Mouse (Mus musculus) kidney, adult 18-20 months (tissue): ENCODE measurements around the gene Pitpna.
"Not testable (repeated sequence)": the region's sequence is repeated elsewhere in the genome, so short reads cannot be mapped to it uniquely, and the experiment has no call there.

Experiments used
- DNase-seq: peaks from one replicate; pipeline ENCODE4 v3.0.0; 2021

The Pitpna gene

DNA sequence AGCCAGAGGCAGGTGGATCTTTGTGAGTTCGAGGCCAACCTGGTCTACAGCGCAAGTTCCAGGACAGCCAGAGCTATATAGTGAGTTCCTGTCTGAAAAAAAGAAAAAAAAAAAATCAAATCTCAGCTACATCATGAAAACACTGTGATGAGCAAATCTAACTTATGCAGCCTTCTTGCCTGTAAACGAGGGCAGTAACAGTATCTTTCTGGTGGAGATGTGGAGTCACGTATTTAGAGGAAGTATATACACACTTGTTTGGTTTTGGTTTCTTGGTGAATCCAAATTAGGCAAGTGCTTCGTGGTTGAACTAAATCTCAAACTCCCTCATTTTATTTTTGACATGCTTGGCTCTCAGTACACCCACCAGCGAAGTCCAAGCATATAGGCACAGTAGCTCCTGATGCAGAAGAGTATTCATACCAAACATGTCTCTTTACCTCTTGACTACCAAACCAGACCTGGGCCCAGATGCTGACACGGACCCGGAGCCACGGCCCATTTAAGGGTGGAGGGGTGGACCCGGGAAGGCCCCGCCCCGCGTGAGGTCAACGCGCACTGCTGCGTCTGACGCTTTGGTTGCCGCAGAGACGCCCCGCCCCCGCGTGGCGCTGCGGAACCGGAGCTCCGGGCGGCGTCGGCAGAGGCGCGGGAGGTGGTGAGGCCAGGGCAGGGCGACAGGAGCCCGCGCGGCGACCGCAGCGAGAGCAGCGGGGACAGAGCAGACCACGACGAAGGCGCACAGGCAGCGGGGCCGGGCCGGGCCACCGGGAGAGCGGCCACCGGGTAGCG is at the start of gene Pitpna:
Gene Pitpna (plus strand): TSS at position 605 of the 792 bp plus-strand sequence.
- peak; percentile 96 for DNase-seq

DNA sequence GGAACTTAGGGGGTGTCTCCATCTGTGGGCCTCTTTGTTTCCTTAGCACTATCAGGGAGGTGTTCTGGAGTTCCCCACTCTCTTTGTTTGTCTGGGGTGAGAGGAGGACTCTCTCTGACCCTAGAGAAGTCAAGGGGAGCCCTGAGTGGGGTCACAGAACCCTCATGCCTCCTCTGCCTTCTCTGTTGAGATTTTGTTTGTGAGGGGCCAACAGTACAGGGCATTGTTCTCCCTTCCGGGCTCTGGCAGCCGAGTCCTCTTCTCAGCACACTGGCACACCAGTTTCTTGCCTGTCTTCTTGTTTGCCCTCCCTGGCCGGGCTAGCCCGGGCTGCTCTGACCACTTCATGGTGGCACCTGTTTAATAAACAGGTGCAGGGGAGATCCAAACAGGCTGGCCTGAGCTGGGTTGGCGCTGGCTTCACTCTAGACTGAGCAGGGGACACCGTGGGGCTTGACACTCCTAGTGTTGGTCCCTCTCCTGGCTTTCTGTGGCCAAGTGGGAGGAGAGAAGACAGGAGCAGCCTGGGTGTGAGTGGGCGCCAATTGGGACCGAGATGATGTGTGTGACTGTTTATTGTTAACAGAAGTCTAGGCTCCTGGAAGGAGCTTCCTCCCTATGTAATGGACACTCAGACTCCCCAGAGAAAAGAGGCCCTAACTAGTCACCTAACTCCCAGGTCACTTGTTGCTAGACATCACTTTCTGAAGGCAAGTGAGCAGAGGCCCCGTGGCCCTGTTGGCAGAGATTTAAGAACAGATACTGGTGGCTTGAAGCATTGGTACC is 49.5 kb upstream of the Pitpna start:
- no peak for DNase-seq

DNA sequence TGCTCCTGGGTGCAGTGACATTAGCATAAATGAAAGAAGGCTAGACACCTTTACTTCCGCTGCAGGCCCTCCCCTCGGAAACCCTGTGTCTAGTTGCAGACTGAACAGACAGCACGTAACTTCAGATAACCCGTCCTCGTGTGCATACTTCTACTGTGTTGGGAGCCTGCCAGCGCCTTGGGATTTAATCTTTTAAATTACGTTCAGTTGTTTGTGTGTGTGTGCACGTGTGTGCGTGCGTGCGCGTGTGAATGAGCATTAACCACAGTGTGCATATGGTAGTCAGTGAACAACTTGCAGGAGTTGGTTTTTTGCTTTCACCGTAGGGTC is 49.0 kb upstream of the Pitpna start:
- DNase-seq: no peak

DNA sequence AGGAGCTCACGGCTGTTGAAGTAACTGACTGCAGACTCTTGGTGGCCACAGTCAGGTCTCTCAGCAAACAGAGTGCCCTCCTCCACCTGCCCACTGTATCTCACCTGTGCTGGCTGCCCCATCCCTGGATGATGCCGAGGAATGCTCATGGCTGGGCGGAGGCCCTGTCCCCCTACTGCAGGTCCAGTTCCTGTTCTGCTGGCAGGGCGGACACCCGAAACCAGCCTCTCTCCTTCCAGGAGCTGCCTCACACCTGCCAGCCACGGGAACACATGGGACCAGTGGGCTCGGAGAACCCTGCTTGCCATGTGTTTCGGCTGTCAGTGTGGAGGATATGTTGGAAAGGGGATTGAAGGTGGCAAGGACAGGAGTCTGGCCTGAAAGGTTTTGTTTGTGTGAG is 47.7 kb upstream of the Pitpna start:
- no peak for DNase-seq

DNA sequence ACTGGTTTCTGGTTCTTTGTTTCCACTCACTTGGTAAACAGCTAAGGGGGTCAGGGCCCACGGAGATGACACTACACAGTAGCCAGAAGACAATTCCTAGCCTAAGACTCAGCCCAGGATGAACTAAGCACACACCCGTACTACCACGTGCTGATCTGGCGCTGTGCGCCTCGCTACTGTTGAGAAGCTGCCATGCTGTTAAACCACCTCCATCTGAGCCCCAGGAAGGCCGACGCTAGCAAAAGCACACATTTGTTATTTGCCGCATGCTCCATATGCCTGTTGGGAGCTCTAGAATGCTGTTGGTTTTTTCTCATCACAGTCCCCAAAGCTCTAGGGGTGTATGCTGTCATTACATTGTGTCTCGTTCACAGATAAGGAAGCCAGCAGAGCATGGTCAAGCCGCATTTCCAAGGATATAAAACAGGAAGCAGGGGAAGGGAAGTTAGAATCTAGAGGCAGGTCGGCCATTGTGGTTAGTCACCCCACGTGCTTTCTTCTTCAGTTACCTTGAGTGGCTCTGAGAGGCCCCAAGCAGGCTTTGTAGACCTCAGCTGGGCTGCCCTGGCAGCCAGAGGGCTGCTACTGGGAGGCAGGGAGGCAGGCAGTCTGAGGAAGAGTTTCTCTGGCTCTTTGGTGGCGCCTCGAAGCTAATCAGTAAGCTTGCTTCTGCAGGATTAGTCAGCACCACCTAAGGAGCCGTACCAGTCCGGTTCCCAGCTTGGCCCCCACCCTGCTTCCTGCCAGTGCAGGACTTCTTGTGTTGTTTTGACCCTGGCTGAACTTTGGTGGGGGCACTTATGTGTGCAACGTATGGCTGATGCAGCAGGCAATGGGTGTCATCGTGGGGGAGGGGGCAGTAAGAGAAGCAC is 47.0 kb upstream of the Pitpna start:
- no peak for DNase-seq

DNA sequence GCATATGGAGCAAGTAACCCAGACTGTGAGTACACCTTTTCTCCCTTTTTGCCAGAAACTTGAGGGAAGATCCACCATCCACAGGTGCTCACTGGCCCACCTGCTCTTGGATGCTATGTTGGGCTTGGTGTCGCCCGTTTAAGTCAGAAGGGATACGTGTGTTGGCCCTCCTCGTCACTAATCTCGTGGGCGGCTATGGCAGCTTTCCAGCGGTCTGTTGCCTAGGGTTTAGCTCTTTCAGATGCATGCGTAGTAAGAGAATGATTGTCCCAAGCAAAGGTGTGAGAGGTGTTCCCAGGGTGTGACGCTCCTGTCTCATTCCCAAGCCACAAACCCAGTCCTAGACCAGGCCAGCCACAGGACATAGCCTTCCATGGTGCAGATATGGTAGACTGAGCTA is 43.2 kb upstream of the Pitpna start:
- DNase-seq: no peak

DNA sequence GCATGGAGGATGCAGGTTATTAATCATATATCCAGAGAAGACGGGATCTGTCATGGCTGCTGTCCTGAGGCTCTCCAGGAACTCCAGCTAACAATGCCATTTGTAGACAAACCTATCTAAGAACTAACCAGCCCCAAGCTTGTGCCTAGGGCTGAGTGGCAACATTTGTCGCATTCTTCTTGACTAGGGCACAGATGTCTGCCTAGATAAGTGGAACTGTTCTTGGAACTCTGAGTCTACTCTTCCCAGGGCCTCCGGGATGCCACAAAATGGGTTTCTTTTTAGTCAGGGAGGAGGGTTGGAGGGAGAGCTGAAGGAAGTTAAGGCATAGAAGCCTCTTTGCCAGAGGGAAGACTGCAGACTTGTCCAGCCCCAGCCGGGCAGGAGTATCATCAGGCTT is 41.8 kb upstream of the Pitpna start:
- DNase-seq: no peak

DNA sequence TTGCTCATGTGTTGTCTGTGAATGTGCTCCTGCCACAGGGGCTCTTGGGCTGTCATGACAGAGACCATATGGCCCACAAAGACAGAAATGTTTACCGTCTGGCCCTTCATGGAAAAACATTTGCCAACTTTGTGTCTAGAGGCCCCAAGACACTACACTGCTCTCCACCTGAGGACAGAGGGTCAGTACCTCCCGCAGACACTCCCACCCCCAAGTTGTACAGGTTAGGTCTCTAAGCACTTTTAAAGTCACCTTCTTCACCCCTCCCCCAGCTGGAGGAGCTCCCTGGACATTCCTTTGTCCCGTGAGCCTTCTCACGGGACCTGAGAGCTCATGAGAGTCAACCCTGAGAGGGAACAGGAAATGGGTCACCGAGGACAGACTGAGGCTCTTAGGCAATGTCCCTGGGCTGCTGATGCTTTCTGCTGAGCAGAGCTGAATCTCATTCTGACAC is 38.2 kb upstream of the Pitpna start:
- peak; percentile 50 for DNase-seq

DNA sequence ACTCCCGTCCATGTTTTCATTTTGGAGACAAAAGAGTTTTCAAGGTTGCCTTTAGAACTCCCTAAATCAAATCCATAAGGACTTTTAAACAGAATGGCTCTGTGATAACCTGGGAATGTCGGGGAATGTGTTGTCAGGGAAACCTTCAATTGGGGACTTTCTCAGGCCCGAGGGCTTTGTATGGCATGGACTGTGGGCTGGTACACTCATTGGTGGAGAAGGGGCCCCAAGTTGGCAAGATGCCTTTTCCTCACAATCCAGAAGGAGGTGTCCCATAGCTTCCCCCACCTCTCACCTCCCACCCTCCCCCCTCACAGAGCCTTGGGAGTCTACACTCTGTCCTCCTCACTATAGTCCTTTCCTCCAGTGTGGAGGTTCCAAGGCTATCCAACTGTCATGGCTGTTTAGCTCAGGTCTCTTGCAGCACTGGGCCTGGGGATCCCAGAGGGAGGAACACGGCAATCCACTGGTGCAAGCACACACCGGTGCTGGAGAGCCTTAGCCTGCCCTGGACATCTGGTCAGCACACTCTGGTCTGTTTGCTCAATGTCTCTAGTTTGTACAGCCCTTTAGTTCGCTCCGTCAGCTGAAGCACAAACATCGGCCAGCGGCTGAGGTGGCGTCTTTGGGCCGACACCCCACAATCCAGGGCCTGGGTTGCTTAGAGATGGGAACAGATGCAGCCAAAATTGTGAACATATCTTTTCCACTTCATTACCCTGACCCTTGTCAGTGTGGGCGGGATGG is 37.5 kb upstream of the Pitpna start:
- DNase-seq: no peak

DNA sequence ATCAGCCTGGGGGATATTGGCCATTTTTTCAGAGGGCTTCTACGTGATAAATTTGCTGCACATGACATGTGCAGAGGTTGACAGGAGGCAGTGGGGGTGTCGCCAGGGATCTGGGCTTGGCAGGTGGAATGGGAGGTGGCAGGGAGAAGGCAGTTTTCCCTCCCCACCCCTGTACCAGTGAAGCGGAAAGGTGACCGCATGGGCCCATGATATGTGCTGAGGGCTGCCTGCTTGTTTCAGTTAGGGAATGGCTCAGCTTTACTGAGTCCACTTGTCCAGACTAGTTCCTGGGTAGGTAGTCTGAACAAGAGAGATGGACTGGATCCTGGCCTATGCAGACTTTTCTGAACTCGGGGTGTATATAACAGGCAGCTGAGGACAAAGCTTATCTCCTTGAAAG is 36.6 kb upstream of the Pitpna start:
- DNase-seq: peak; percentile 55

DNA sequence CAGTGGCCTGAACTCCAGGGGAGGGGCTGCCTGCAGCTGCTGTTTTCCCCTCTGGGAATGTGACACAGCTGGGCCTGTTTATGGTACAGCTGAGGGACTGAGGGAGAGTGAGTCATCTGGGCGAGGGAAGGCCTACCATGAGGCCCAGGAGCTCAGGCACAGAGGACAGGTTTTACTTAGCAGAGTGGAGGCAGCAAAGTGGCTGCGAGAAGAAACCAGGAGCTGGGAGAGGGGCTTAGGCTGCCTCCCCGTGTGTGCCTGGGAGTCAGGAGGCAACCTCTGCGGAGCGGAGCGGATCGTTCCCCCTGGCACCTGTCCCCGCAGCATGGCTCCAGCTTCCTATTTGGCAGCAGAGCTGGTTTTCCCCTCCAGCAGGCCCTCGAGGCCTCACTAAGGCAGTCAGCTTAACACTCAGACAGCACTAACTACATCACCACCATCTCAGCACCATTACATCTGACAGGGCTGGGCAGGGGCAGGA is 35.9 kb upstream of the Pitpna start:
- DNase-seq: no peak

DNA sequence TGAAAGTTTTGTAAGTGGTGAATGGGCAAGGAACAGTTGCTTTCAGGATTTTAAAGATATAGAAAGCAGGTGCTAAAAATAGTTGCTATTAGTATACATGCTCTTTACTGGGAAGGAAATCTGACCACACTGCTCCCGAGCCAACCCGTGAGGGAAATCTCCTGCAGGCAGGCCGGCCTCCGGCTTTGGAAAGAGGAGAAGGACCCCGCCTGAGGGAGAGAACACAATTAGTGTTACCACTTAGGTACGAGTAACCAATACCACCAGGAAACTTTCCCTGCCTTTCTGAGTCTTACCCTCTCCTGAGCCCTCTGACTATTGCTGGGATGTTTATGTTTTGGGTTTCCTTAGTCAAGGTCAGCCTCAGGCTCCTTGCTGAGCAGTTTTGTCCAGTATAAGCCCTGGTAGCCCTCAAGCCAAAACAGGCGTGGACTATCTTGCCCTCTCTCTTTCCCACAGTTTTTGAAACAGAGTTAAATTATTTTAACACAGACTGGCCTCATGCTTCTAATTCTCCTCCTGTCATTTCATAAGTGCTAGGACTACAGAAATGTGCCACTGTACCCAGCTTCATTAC is 34.9 kb upstream of the Pitpna start:
- no peak for DNase-seq

DNA sequence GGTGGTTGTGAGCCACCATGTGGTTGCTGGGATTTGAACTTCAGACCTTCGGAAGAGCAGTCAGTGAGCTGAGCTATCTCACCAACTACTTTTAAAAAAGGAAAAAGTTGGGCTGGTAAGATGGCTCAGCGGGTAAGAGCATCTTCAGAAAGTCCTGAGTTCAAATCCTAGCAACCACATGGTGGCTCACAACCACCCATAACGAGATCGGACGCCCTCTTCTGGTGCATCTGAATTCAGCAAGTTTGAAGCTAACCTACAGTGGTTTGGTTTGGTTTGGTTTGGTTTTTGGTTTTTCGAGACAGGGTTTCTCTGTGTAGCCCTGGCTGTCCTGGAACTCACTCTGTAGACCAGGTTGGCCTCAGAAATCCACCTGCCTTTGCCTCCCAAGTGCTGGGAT is 31.9 kb upstream of the Pitpna start:
- DNase-seq: not testable (repeated sequence)

DNA sequence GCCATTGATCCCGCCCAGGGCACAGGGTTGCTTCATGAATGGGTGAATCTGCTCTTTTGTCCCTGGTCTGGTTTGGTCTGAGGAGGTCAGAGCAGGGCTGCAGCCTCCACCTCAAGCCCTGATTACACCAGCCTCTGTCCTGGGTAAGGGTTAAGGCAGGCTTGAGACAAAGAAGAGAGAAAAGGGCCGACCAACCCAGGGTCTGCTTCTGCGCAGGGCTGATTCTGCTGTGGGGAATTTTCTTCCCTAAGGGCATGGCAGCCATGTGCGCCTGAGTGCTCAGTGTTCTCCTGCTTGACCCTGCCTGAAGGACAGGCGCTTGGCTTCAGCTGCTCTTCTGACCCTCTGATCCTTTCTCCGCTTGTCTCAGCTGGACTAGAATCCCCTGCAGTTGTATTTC is 30.8 kb upstream of the Pitpna start:
- DNase-seq: no peak

DNA sequence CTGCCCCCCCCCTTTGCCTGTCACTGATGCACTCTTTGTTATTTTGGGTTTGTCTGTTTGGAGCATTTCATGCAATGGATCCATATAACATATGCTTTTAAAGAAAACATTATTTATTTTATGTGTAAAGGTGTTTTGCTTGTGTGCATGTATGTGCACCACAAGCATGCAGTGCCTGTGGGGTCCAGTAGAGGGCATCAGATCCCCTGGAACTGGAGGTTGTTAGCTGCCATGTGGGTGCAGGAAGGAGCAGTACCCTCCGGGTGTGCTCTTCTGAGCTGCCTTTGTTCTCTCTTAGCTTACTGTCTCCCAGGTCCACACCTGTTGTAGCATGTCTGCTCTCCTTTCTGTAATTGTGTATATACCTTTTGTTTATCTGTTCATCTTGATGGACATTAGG is 29.8 kb upstream of the Pitpna start:
- no peak for DNase-seq

DNA sequence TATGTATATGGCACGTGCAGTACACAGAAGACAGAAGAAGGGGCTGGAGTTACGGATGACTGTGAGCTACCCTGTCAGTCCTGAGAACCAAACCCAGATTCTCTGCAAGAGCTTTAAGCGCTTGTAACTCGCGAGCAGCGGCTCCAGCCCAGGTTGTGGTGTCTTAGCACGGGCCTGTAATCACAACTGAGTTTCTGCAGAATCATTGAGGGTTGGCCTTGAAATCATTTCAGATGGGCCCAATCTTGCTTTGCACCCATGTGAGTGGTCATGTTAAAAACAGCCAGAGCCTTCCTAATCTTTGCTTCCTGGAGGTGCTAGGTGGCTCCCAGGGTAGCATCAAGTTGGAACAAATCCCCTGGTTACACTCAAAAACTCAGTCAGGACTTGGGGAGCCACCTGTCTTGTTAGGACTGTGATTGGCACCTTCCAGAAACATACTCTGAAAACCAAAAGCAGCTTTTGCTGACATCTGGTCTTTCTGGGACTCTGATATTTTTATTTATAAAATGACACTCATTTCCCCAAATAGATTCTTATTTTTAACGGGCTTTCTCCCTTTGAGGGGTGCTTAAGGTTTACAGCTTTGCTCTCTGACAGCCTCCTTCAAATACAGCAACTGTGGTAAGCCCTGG is 27.9 kb upstream of the Pitpna start:
- no peak for DNase-seq

DNA sequence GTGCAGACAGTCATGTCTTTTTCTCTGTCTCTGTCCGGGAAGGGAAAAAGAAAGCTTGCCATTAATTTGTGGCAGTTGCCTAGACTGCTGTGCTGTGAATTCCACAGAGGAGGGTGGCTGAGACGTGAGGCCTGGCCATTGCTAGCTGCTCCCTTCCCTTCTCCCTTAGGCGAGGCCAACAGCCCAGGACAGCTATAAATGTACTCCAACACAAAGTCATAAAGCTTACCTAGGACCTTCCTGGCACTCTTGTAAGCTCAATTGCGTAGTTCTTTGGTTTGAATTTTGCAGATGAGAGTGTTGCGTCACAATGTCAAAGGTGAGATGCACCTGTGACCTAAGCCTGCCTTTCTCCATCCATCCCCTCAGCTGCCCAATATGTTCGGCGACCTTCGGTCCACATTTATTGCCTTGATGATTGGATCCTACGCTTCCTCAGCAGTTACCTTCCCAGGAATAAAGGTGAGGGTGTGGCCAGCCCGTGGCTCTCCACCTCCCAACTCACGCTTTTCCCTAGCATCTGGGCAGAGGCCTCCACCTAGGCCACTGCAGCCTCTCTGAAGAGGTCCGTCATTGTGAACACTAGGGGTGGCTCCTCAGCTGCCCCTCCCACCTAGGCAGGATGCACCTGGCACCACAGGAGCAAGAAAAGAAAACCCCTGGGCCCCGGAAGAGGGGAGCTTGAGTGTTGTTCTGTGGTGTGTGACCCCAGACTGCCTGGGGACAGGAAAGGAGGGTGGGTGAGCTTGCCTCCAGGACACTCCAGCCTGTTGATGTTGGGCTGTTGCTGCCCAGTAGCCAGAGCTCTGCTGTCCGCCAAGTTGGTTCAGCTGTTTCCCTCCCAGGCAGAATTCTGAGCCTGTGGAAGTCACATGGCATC is 27.1 kb upstream of the Pitpna start:
- DNase-seq: no peak

DNA sequence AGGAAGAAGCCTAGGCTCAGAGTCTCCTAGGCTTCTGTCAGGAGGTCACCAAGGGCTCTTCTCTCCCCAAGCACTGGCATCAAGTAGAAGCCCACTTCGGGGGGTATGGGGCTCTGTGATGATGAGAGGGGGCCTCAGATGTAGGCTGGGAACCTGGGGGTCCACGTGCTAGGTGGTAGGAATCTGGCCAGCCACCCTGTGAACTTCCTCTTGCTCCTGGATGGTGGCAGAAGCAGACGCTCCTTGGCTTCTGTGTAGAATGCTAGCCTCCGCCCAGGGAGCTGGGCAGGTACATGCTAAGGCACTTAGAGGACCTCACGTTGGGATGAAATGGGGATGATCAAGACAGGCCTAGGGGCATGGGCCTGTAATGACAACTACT is 26.5 kb upstream of the Pitpna start:
- DNase-seq: no peak

DNA sequence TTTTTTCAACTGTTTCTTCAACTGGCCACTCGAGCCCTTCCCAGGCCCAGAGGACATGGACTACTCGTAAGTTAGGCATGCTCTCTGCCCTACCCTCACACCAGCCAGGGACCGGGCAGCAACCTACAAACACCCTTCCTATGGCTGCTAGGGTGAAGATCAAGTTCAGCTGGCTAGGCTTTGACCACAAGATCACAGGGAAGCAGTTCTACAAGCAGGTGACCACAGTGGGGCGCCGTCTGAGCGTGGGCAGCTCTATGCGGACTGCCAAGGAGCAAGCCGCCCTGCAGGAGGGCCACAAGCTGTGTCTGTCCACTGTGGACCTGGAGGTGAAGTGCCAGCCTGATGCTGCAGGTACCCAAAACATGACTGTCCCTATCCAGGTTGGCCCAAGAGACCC is 25.1 kb upstream of the Pitpna start:
- DNase-seq: no peak

DNA sequence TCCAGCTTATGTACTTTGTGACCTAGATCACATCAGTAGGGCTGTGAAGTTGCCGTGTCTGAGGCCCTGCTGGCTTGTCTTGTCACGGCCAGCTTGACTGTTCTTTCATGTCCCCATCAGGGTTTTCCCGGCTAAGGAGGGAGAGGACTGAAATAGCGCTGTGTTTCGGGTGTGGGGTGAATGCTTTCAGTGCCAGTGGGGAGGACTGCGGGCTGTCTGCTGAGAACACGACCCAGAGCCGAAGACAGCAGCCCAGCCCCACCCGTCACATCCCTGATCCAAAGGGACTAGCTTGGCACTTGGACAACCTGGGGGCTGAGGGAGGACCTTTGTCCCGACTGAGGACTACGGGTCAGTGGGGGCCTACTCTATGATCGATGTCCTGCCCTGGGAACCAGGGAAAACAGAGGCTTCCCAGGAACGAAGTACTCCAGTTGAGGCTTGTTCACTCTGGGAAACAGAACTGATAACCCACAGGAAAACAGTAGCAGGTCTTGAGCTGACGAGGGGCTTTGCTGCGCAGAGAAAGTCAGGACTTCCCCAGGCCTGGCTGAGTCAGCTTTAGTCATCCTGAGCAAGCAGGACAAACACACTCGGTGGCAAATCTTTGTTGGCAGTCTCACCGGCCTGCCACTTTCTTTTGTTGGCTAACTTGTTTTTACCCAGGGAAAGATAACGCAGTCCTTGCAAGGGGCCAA is 23.9 kb upstream of the Pitpna start:
- DNase-seq: no peak
